ENCODE assay signal across 19 mouse cellular contexts in genomic region chr7:135655113-135655512, GRCm38 (mm10).
DNase-seq lines count a peak whose midpoint lies in the region; ATAC-seq and TF ChIP-seq lines count a peak whose summit lies in the region.
"Had no signal": no experiment of that assay in that cellular context is flagged by ENCODE, and none has a peak within 500 bp of the region (broad histone marks: within the 10 kb centered on the region; RNA-seq: fewer than 3 reads in every experiment).

No protein-coding gene starts in this region.

- no peak for TF ChIP-seq CTCF in layer of hippocampus, adult 2 months (conservative IDR thresholded peaks at IDR 0.05)
- TF ChIP-seq CTCF in stomach, postnatal 0 days (IDR thresholded peaks at IDR 0.05; ENCODE audit: low read depth) = no peak

- no peak overlapping the region for H3K9ac ChIP-seq in stomach, embryonic 16.5 days (ENCODE audit: low read length)
- no peak overlapping the region for H3K9ac ChIP-seq in stomach, postnatal 0 days (ENCODE audit: low read length)
- H3K9ac ChIP-seq: forebrain, embryonic 12.5 days; kidney, embryonic 15.5 days; lung, embryonic 15.5 days; midbrain, embryonic 15.5 days; neural tube, embryonic 12.5 days had no signal

- no peaks in the 10 kb centered on the region for H3K27me3 ChIP-seq in stomach, embryonic 16.5 days (ENCODE audit: control insufficient read depth, insufficient read depth, low read length)
- no peaks in the 10 kb centered on the region for H3K27me3 ChIP-seq in stomach, postnatal 0 days (ENCODE audit: control insufficient read depth, insufficient read depth, low read length)
- no peaks in the 10 kb centered on the region for H3K27me3 ChIP-seq in limb, embryonic 10.5 days (ENCODE audit: low read depth, poor library complexity, severe bottlenecking)
- H3K27me3 ChIP-seq: forebrain, embryonic 12.5 days; kidney, embryonic 15.5 days; lung, embryonic 15.5 days; midbrain, embryonic 15.5 days; neural tube, embryonic 12.5 days had no signal

- 76% methylated on average over 4 of the region's 4 CpGs for WGBS in stomach, embryonic 16.5 days
- WGBS in stomach, postnatal 0 days = 82% methylated on average over 4 of the region's 4 CpGs
- WGBS in limb, embryonic 10.5 days = 87% methylated on average over 4 of the region's 4 CpGs

- no peak for ATAC-seq in stomach, embryonic 16.5 days (ENCODE audit: insufficient read depth, low FRiP score)
- ATAC-seq in stomach, postnatal 0 days (ENCODE audit: low FRiP score, low TSS enrichment) = no peak
- ATAC-seq in hematopoietic stem cell, adult 5-6 weeks (replicated peaks in 1 of 2; ENCODE audit: insufficient read depth in 1 of 2, low FRiP score in 2 of 2, low TSS enrichment in 1 of 2, low read depth in 1 of 2, poor library complexity in 2 of 2, severe bottlenecking in 2 of 2) = peak; percentile 49 to 60
- ATAC-seq: midbrain, embryonic 15.5 days had no signal

- no peak for TF ChIP-seq EP300 in stomach, postnatal 0 days (optimal IDR thresholded peaks at IDR 0.05)

- DNase-seq in layer of hippocampus, adult 2 months (ENCODE audit: low spot score in 2 of 2) = no peak
- DNase-seq in layer of hippocampus, postnatal 25 days (ENCODE audit: extremely low spot score in 1 of 2, low spot score in 1 of 2) = no peak
- no peak for DNase-seq in stomach, postnatal 0 days (ENCODE audit: low spot score)
- peak; percentile 40 for DNase-seq in telencephalon, adult 2 months (ENCODE audit: low read depth, low spot score)
- no peak for DNase-seq in limb, embryonic 10.5 days (ENCODE audit: low spot score)
- DNase-seq in frontal cortex, adult 2 months (ENCODE audit: extremely low spot score in 1 of 2, low spot score in 1 of 2) = no peak
- DNase-seq: adrenal gland, postnatal 25 days; cerebellum, adult 11 months; heart, postnatal 36 days; spleen, adult 18-20 months; thymus, postnatal 14 days had no signal

- peak overlapping the region; percentile 51 for H3K27ac ChIP-seq in layer of hippocampus, adult 2 months
- H3K27ac ChIP-seq in stomach, embryonic 16.5 days (ENCODE audit: low read length) = 0 out of 2 replicates have a peak overlapping the region, but pooled peaks have one; percentile 8
- H3K27ac ChIP-seq in stomach, postnatal 0 days (replicated peaks) = no peak overlapping the region
- no peak overlapping the region for H3K27ac ChIP-seq in limb, embryonic 10.5 days
- H3K27ac ChIP-seq: forebrain, embryonic 12.5 days; heart, embryonic 10.5 days; kidney, embryonic 15.5 days; lung, embryonic 15.5 days; midbrain, embryonic 15.5 days; neural tube, embryonic 12.5 days had no signal

- no peak overlapping the region for H3K4me2 ChIP-seq in stomach, embryonic 16.5 days (ENCODE audit: low read depth, low read length)
- H3K4me2 ChIP-seq in stomach, postnatal 0 days (replicated peaks; ENCODE audit: low read depth) = no peak overlapping the region
- H3K4me2 ChIP-seq: forebrain, embryonic 12.5 days; kidney, embryonic 15.5 days; lung, embryonic 15.5 days; midbrain, embryonic 15.5 days; neural tube, embryonic 12.5 days had no signal

- H3K4me1 ChIP-seq in stomach, embryonic 16.5 days (ENCODE audit: control insufficient read depth, insufficient read depth, low read length) = 0 out of 2 replicates have a peak, but pooled peaks cover 3% of the 10 kb centered on the region
- no peaks in the 10 kb centered on the region; the same call in 1 of the 2 replicates for H3K4me1 ChIP-seq in stomach, postnatal 0 days (replicated peaks; ENCODE audit: control insufficient read depth, insufficient read depth)
- H3K4me1 ChIP-seq in limb, embryonic 10.5 days = peaks cover 17% of the 10 kb centered on the region
- H3K4me1 ChIP-seq: forebrain, embryonic 12.5 days; heart, embryonic 10.5 days; kidney, embryonic 15.5 days; midbrain, embryonic 15.5 days; neural tube, embryonic 12.5 days had no signal

- no peaks in the 10 kb centered on the region for H3K9me3 ChIP-seq in stomach, embryonic 16.5 days (replicated peaks; ENCODE audit: control insufficient read depth, low read length)
- no peaks in the 10 kb centered on the region for H3K9me3 ChIP-seq in stomach, postnatal 0 days (ENCODE audit: control insufficient read depth, low read length)
- H3K9me3 ChIP-seq in limb, embryonic 10.5 days (replicated peaks) = no peaks in the 10 kb centered on the region
- H3K9me3 ChIP-seq: forebrain, embryonic 12.5 days; heart, embryonic 10.5 days; kidney, embryonic 15.5 days; lung, embryonic 15.5 days; midbrain, embryonic 15.5 days; neural tube, embryonic 12.5 days had no signal

- H3K36me3 ChIP-seq in stomach, embryonic 16.5 days (ENCODE audit: control insufficient read depth, insufficient read depth, low read length) = no peaks in the 10 kb centered on the region
- H3K36me3 ChIP-seq in stomach, postnatal 0 days (ENCODE audit: control insufficient read depth, insufficient read depth, low read length) = no peaks in the 10 kb centered on the region
- no peaks in the 10 kb centered on the region for H3K36me3 ChIP-seq in limb, embryonic 10.5 days
- H3K36me3 ChIP-seq: forebrain, embryonic 12.5 days; heart, embryonic 10.5 days; kidney, embryonic 15.5 days; lung, embryonic 15.5 days; midbrain, embryonic 15.5 days; neural tube, embryonic 12.5 days had no signal

- no peak overlapping the region for H3K4me3 ChIP-seq in layer of hippocampus, adult 2 months
- no peak overlapping the region for H3K4me3 ChIP-seq in stomach, embryonic 16.5 days (replicated peaks; ENCODE audit: low read length)
- H3K4me3 ChIP-seq in stomach, postnatal 0 days (ENCODE audit: low read depth, low read length) = no peak overlapping the region
- H3K4me3 ChIP-seq in limb, embryonic 10.5 days = no peak overlapping the region
- H3K4me3 ChIP-seq: forebrain, embryonic 12.5 days; heart, embryonic 10.5 days; kidney, embryonic 15.5 days; lung, embryonic 15.5 days; midbrain, embryonic 15.5 days; neural tube, embryonic 12.5 days had no signal

Comparison
In these comparisons a context has a peak if more than half of its experiments do, and no peak if none do; other contexts are left out.
1. H3K27ac ChIP-seq: peak in layer of hippocampus, adult 2 months (single experiment) and stomach, embryonic 16.5 days (single experiment); none in stomach, postnatal 0 days (single experiment) and limb, embryonic 10.5 days (single experiment).
2. ATAC-seq: peak in hematopoietic stem cell, adult 5-6 weeks (2 of 2); none in stomach, embryonic 16.5 days (single experiment) and stomach, postnatal 0 days (single experiment).